Mouse (Mus musculus) heart, adult 9 months (tissue): ENCODE measurements at regions not wholly inside any gene's neighbourhood (a gene's known extent, or its start where the extent isn't known, plus 50 kb on each side); places are given as distances from the start of the nearest gene placed in this dataset.
A peak's percentile ranks its signal among the peaks of the same experiment; 100 is the strongest.

Source experiments
- DNase-seq, 2 experiments: peaks; one replicate each; pipeline ENCODE4 v3.0.0; 2022; ENCODE audit warnings: low spot score in 2 of 2

DNA sequence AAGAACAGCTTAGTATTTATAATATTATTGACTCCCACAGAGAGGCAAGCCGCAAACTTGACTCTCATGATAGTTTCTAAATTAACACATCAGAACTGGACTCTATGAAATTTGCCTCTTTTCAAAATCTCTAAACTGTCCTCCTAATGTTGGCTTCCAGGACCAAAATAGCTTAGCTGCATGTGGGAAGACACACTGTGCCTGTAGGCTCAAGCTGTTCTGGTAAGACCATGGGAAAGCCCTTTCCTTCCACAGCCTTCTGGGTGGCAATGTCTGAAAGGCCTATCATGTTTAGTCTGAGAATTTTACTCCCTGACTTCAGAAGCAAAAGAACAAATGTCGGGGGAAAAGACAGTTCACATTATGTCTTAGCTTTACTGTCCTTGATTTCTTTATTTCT lies 203.1 kb upstream of the Slc8a1 start:
- no peak for DNase-seq

DNA sequence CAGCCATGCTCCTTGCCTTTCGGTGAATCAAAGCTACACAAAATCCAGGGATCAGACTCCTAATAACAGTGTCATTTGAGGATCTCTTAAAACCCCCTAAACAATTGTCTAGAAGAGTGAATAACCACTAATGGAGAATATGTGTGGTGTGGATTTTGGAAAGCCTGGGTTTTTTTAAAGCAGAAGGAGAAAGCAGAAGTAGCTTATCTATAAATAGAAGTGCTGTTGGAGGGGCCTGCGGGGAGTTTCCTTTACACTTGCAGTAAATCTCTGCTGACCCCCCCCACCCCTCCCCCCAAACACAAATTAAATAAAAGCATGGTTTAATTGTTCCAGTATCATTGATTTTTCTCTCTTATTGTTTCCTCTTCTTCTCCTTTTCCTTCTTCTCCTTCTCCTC lies 192.6 kb upstream of the Slc8a1 start:
- DNase-seq, result no peak

DNA sequence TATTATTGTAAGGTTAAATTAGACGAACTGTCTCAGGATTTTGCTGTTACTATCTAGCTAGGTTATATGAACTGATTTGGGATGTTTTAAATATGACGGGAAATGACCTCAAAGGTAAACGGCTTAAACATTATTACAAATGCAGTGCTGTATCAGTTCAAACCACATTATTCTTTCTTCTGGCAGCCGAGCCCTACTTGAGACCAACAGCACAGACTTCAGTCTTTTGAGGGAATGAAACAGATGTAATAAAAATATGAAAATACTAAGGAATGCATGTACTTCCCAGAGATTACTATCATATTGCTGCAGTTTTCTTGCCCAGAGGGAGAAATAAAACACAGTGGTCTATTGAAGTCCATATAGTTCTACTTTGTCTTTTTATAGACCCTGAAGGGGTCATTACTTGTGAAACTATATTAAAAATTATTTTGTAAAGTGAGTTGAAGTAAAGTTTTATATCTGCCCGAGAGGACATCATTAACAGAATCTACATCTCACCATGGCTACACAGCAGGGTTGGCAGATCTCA lies 168.4 kb upstream of the Slc8a1 start:
- no peak for DNase-seq

DNA sequence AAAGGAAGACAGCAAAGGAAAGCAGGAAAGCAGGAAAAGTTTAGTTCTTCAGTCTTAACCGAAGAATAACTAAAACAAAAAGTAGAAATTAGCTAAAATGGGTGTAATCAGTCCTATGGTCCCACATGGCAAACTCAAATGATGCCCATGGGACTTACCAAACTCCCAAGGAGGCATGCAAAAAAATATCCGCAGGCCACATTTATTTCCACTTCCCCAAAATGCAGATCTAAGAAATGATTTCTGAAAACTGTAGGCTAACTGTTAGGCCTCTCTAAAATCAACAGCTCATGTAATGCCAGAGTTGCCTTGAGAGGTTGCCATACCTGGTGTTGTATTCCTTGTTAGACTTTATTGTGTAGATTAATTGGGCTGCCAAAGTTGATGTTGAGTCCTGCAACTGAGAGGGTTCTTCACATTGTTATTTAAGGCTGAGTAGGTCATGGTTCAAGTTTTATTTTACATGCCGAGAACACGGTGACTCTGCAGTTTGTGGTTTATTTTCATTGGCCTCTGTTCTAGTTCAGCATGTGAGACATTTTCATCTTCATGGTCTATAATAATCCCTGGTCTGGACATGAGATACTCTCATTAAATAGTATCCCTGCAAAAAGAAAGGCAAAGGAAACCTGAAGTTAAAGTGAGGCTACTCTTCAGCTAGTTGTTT lies 164.0 kb upstream of the Slc8a1 start:
- peak; percentile 2 to 4 for DNase-seq

DNA sequence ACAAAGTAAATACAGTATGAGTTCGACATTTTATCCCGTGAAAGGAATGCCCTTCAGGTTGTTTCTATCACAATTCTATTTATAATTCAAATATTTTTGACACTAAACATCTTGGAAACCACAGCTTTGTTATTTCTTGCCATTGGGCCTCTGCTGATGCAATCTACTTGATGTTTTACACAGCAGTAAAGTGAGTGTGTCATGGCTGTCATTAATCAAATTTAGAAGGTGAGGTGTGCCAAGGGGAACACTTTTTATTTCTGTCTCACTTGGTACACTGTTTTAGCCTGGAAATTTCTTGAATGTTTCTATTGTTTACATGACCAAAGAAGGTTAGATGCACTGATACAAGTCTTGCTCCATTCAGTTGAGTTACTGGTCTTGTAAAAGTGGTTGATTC lies 160.8 kb upstream of the Slc8a1 start:
- peak in 1 of 2 experiments; percentile 3 for DNase-seq

DNA sequence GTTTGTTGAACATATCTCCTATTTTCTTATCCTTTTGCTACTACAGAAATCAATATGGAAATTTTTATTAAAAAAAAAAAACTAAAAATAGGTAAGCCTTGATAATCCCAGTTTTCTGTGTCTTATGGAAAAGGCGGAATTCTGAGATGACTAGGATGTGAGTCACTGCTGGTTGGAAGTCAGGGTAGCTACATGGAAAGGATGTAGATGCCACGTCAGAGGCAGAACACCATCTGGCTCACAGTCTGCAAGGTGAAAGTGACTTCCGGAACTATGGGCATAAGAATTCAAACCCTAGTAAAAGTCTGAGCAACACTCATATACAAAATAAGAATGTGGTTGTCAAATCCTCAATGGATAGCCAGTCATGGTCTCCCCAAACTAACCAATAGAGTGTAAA lies 140.0 kb upstream of the Slc8a1 start:
- DNase-seq, result no peak

DNA sequence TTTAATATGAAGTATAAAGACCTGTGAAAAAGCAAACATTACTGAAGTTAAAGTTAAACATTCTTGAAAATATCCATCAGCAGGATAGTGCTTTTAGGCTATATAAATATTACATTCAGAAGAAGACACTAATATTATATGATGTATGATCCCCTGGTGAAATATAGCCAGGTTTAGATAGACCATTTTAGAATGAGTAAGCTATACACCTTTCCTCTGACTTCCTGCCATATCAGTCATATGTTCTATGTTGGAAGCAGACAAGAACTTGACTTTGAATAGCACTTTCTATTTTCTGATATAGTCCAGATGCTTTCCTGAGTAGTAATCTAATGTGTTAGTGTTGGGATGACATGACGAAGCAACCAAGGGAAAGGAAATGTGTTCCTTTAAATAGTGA lies 128.5 kb upstream of the Slc8a1 start:
- DNase-seq, result no peak

DNA sequence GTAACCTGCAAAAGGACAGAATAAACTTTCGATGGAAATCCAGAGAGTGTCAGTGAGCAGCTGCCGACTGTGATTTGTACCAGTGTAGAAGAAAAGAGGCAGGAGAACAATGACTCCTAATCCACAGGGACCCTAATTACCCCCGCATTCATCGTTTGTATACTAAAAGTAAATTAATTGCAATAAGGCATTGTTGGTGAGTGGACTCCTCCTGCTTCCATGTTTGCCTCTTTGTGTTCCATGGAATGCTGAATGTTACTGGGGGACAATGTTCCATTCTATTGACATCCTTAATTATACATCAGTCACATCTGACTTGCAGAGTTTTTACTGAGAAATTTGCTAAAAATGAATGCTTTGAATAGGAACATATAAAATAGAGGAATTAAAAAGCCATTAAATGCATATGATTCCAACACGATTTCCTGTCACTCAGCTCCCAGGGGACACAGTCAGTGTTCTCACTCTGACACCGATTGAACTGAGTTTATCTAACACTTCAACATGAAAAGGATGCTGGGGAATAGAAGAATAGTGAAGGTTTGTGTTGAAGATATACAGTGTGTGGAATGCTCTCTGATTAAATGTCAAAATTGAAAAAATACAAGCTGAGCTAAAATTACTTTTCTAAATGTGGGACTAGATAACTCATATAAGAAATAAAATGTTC lies 111.3 kb upstream of the Slc8a1 start:
- DNase-seq, result no peak

DNA sequence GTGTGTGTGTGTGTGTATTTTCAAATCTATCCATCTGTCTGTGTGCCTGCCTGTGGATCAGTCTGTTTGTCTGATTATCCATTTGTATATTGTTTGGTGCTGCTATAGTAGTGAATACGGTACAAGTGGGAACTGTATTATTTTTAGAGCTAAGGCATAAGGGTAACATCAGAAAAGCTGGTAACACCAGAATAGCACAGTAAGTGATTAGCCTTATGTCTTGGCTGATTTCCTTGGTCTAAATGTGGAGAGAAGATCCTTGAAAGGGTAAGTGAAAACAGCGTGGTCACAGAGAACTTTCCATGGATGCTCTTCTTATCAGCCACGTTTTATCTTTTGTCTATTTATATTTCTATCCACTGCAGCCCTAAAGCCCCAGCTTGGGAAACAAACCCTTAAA lies 105.6 kb upstream of the Slc8a1 start:
- DNase-seq, result peak; percentile 52 to 70

DNA sequence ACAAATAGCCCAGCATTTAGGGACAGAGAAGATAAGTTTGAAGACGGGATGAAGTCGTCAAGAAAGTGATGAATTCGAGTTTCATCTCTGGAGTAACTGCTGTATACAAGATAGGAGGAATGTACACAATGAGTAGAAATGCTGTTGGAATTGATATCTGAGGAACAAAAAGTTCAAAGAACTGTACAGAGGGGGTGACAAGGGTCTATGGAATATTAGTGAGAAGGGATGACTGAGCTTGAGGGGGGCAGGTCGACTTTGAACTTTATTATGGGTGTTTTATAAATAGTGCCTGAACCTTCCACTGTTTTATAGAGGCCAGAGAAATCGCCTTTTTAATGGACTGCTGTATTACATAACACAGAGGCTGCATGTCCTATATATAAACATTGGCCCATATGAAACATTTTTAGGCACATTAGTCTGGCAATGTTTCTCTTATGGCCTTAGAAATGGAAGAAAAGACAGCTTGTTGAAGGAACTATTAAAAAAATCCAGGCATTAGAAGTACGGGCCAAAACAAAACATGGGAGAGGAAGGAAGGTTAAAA lies 59.7 kb upstream of the Slc8a1 start:
- no peak for DNase-seq

DNA sequence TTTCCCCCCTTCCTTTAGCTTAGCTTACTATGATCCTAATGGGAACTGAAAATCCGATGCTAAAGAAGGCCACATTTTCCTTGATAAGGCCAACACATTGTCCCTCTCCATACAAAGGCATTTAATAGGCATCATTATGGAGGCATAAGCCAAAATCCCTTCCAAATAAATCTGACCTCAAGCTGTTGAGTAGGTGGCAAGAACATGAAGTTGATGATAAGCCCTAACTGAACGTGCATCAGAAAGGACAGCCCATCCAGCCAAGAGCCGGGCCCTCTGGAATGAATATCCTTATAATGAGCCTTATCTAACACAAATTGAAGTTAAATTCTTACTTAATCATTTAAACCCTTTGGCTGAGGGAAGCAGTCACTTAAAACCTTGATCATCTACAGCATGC lies 50.6 kb upstream of the Slc8a1 start:
- no peak for DNase-seq
